Comparison of ENCODE assay signal across 20 mouse cellular contexts in genomic region chr4:128411941-128412630, GRCm38 (mm10).
DNase-seq lines count a peak whose midpoint lies in the region; ATAC-seq and TF ChIP-seq lines count a peak whose summit lies in the region.
"Had no signal": no experiment of that assay in that cellular context is flagged by ENCODE, and none has a peak within 500 bp of the region (broad histone marks: within the 10 kb centered on the region; RNA-seq: fewer than 3 reads in every experiment).

No protein-coding gene starts in this region.

- no peaks in the 10 kb centered on the region for H3K27me3 ChIP-seq in hindbrain, postnatal 0 days (ENCODE audit: insufficient read depth, low read length)
- H3K27me3 ChIP-seq in hindbrain, embryonic 14.5 days (ENCODE audit: control insufficient read depth, insufficient read depth, low read length), result no peaks in the 10 kb centered on the region
- H3K27me3 ChIP-seq in cerebellum, adult 2 months (ENCODE audit: control insufficient read depth, insufficient read depth, low read length), result no peaks in the 10 kb centered on the region
- no peaks in the 10 kb centered on the region for H3K27me3 ChIP-seq in forebrain, embryonic 16.5 days (replicated peaks; ENCODE audit: control insufficient read depth, insufficient read depth, low read length)
- no peaks in the 10 kb centered on the region for H3K27me3 ChIP-seq in heart, embryonic 12.5 days (replicated peaks)
- H3K27me3 ChIP-seq: embryonic facial prominence, embryonic 15.5 days; hindbrain, embryonic 13.5 days; limb, embryonic 15.5 days; megakaryocyte, embryonic 14.5 days had no signal

- intact Hi-C loops in gastrocnemius, adult 2 months (cut with DNase I), result no loop called here

- peak; percentile 66 for ATAC-seq in hindbrain, postnatal 0 days
- no peak; the same call in 1 of the 2 replicates for ATAC-seq in hindbrain, embryonic 14.5 days (ENCODE audit: low FRiP score)
- ATAC-seq in forebrain, embryonic 16.5 days, result peak; percentile 62
- no peak for ATAC-seq in heart, embryonic 12.5 days (ENCODE audit: insufficient number of reproducible peaks, low FRiP score)
- ATAC-seq: intestine, postnatal 0 days; midbrain, embryonic 16.5 days had no signal

- H3K4me1 ChIP-seq in hindbrain, postnatal 0 days (ENCODE audit: insufficient read depth, low read length), result no peaks in the 10 kb centered on the region
- peaks cover 8% of the 10 kb centered on the region; the same call in 1 of the 2 replicates for H3K4me1 ChIP-seq in hindbrain, embryonic 14.5 days (replicated peaks; ENCODE audit: control insufficient read depth, insufficient read depth, low read length)
- peaks cover 12% of the 10 kb centered on the region for H3K4me1 ChIP-seq in cerebellum, adult 2 months (ENCODE audit: control insufficient read depth, insufficient read depth, low read length)
- peaks cover 11% of the 10 kb centered on the region for H3K4me1 ChIP-seq in forebrain, embryonic 16.5 days (replicated peaks; ENCODE audit: control insufficient read depth, insufficient read depth, low read length)
- H3K4me1 ChIP-seq in heart, embryonic 12.5 days (replicated peaks), result no peaks in the 10 kb centered on the region
- H3K4me1 ChIP-seq: embryonic facial prominence, embryonic 15.5 days; limb, embryonic 15.5 days; megakaryocyte, embryonic 14.5 days had no signal

- DNase-seq in hindbrain, postnatal 0 days (ENCODE audit: low spot score), result peak; percentile 65
- DNase-seq in hindbrain, embryonic 14.5 days (ENCODE audit: low spot score), result no peak
- DNase-seq in cerebellum, adult 2 months, result peak; percentile 42 to 53
- DNase-seq in layer of hippocampus, postnatal 10 days (ENCODE audit: low spot score in 2 of 2), result peak; percentile 38 to 58
- no peak for DNase-seq in kidney, postnatal 4 days
- no peak for DNase-seq in gastrocnemius, adult 2 months
- DNase-seq: adrenal gland, postnatal 10 days; gastrocnemius, postnatal 10 days; heart, adult 18-20 months; kidney, postnatal 36 days; lung, postnatal 14 days; spleen, adult 18-20 months had no signal

- no peak overlapping the region for H3K4me2 ChIP-seq in hindbrain, postnatal 0 days (ENCODE audit: low read depth, low read length)
- H3K4me2 ChIP-seq in hindbrain, embryonic 14.5 days (replicated peaks), result no peak overlapping the region
- H3K4me2 ChIP-seq in forebrain, embryonic 16.5 days (ENCODE audit: low read length), result no peak overlapping the region
- no peak overlapping the region for H3K4me2 ChIP-seq in heart, embryonic 12.5 days
- H3K4me2 ChIP-seq: embryonic facial prominence, embryonic 15.5 days; hindbrain, embryonic 13.5 days; limb, embryonic 15.5 days had no signal

- TF ChIP-seq CTCF in hindbrain, postnatal 0 days (IDR thresholded peaks at IDR 0.05; ENCODE audit: low read depth), result no peak
- TF ChIP-seq CTCF in cerebellum, adult 2 months (IDR thresholded peaks at IDR 0.05; ENCODE audit: borderline replicate concordance, insufficient read depth, low read depth, low read length), result no peak
- no peak for TF ChIP-seq CTCF in gastrocnemius, adult 2 months (IDR thresholded peaks at IDR 0.05)

- H3K4me3 ChIP-seq in hindbrain, postnatal 0 days (ENCODE audit: low read length), result no peak overlapping the region
- H3K4me3 ChIP-seq in hindbrain, embryonic 14.5 days (replicated peaks; ENCODE audit: low read length), result no peak overlapping the region
- no peak overlapping the region for H3K4me3 ChIP-seq in cerebellum, adult 2 months (replicated peaks; ENCODE audit: insufficient read depth, low read depth, low read length)
- H3K4me3 ChIP-seq in forebrain, embryonic 16.5 days (replicated peaks; ENCODE audit: low read length), result no peak overlapping the region
- no peak overlapping the region for H3K4me3 ChIP-seq in heart, embryonic 12.5 days
- H3K4me3 ChIP-seq in gastrocnemius, adult 2 months, result no peak overlapping the region
- H3K4me3 ChIP-seq: embryonic facial prominence, embryonic 15.5 days; hindbrain, embryonic 13.5 days; limb, embryonic 15.5 days; megakaryocyte, embryonic 14.5 days had no signal

- no peak for TF ChIP-seq POLR2A in cerebellum, adult 2 months (IDR thresholded peaks at IDR 0.05; ENCODE audit: borderline replicate concordance, insufficient read depth, low read length)

- H3K36me3 ChIP-seq in hindbrain, postnatal 0 days (ENCODE audit: insufficient read depth, low read length), result no peaks in the 10 kb centered on the region; the same call in 1 of the 2 replicates
- H3K36me3 ChIP-seq in hindbrain, embryonic 14.5 days (replicated peaks; ENCODE audit: control insufficient read depth, insufficient read depth), result peaks cover 9% of the 10 kb centered on the region
- H3K36me3 ChIP-seq in forebrain, embryonic 16.5 days (ENCODE audit: control insufficient read depth, insufficient read depth), result peaks cover 2% of the 10 kb centered on the region
- no peaks in the 10 kb centered on the region for H3K36me3 ChIP-seq in heart, embryonic 12.5 days
- H3K36me3 ChIP-seq: embryonic facial prominence, embryonic 15.5 days; limb, embryonic 15.5 days had no signal

- H3K27ac ChIP-seq in hindbrain, postnatal 0 days, result peak overlapping the region; percentile 41; the same call in 1 of the 2 replicates
- no peak overlapping the region for H3K27ac ChIP-seq in hindbrain, embryonic 14.5 days
- H3K27ac ChIP-seq in cerebellum, adult 2 months (ENCODE audit: insufficient read depth, low read length), result no peak overlapping the region
- peak overlapping the region; percentile 41; the same call in 1 of the 2 replicates for H3K27ac ChIP-seq in forebrain, embryonic 16.5 days (ENCODE audit: low read length)
- no peak overlapping the region for H3K27ac ChIP-seq in heart, embryonic 12.5 days (ENCODE audit: poor library complexity, severe bottlenecking)
- H3K27ac ChIP-seq in gastrocnemius, adult 2 months, result no peak overlapping the region
- H3K27ac ChIP-seq: embryonic facial prominence, embryonic 15.5 days; hindbrain, embryonic 13.5 days; limb, embryonic 15.5 days had no signal

- H3K9me3 ChIP-seq in hindbrain, postnatal 0 days (ENCODE audit: low read length), result no peaks in the 10 kb centered on the region
- no peaks in the 10 kb centered on the region for H3K9me3 ChIP-seq in hindbrain, embryonic 14.5 days (ENCODE audit: control insufficient read depth, low read length)
- H3K9me3 ChIP-seq in forebrain, embryonic 16.5 days (ENCODE audit: control insufficient read depth, low read length), result no peaks in the 10 kb centered on the region
- no peaks in the 10 kb centered on the region for H3K9me3 ChIP-seq in heart, embryonic 12.5 days (replicated peaks)
- H3K9me3 ChIP-seq: embryonic facial prominence, embryonic 15.5 days; hindbrain, embryonic 13.5 days; limb, embryonic 15.5 days had no signal

- no peak overlapping the region for H3K9ac ChIP-seq in hindbrain, postnatal 0 days (replicated peaks; ENCODE audit: low read length)
- H3K9ac ChIP-seq in hindbrain, embryonic 14.5 days, result no peak overlapping the region
- no peak overlapping the region for H3K9ac ChIP-seq in forebrain, embryonic 16.5 days (replicated peaks; ENCODE audit: low read depth, low read length)
- no peak overlapping the region for H3K9ac ChIP-seq in heart, embryonic 12.5 days
- H3K9ac ChIP-seq: embryonic facial prominence, embryonic 15.5 days; hindbrain, embryonic 13.5 days; limb, embryonic 15.5 days had no signal

- WGBS in hindbrain, postnatal 0 days, result 55% methylated on average over 7 of the region's 7 CpGs
- 75% methylated on average over 7 of the region's 7 CpGs for WGBS in hindbrain, embryonic 14.5 days
- WGBS in cerebellum, adult 2 months, result 29% methylated on average over 7 of the region's 7 CpGs
- WGBS in forebrain, embryonic 16.5 days, result 63% methylated on average over 7 of the region's 7 CpGs
- 76% methylated on average over 7 of the region's 7 CpGs for WGBS in heart, embryonic 12.5 days

Comparison
In these comparisons a context has a peak if more than half of its experiments do, and no peak if none do; other contexts are left out.
1. ATAC-seq: peak in hindbrain, postnatal 0 days (single experiment) and forebrain, embryonic 16.5 days (single experiment); none in hindbrain, embryonic 14.5 days (single experiment) and heart, embryonic 12.5 days (single experiment).
2. DNase-seq: peak in hindbrain, postnatal 0 days (single experiment), cerebellum, adult 2 months (2 of 2) and layer of hippocampus, postnatal 10 days (2 of 2); none in hindbrain, embryonic 14.5 days (single experiment), kidney, postnatal 4 days (0 of 2) and gastrocnemius, adult 2 months (single experiment).
3. H3K27ac ChIP-seq: peak in hindbrain, postnatal 0 days (single experiment) and forebrain, embryonic 16.5 days (single experiment); none in hindbrain, embryonic 14.5 days (single experiment), cerebellum, adult 2 months (single experiment), heart, embryonic 12.5 days (single experiment) and gastrocnemius, adult 2 months (single experiment).